Mouse (Mus musculus): ENCODE measurements around the gene Ucn. TPM values are rescaled to one million over a fixed set of nuclear protein-coding genes. Genes with fewer than 3 reads are reported as not detected.

Gene Ucn
- total and polyA plus RNA-seq, 3 experiments = not detected

DNA sequence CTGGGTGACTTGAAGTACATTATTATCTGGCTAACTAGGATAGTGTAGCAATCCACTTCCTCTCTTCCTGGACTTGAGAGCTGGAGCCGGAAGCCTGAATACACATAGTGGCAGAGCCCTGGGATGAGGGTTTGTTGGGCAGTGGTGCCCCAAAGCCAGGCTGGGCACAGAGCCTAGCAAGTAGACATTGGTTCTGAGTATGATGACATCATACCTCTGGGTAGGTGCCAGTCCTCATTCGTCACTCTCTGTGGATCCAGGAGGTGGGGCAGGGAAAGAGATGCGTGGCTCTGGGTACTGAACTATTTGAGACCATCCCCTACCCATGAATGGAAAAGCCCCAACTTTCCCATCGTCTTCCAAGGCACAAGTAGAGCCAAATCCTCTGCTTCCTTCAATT is 11.2 kb upstream of the Ucn start:
- TF ChIP-seq POLR2AphosphoS5 (IDR thresholded peaks at IDR 0.05; ENCODE audit: insufficient replicate concordance, low read depth, low read length) = no peak
- no peak for TF ChIP-seq GATA1 (IDR thresholded peaks at IDR 0.05; ENCODE audit: borderline replicate concordance, low read length)

GRCm38 (mm10) chr5:31138968-31139425 is 368 bp upstream of the Ucn start:
- no peak for TF ChIP-seq GATA1 (IDR thresholded peaks at IDR 0.05; ENCODE audit: borderline replicate concordance, low read length)
- TF ChIP-seq POLR2AphosphoS5 (IDR thresholded peaks at IDR 0.05; ENCODE audit: insufficient replicate concordance, low read depth, low read length) = no peak
- TF ChIP-seq TAL1 (conservative IDR thresholded peaks at IDR 0.05; ENCODE audit: low read depth, low read length) = no peak
- TF ChIP-seq GATA2 (IDR thresholded peaks at IDR 0.05; ENCODE audit: borderline replicate concordance, low read depth, low read length) = no peak
- TF ChIP-seq CTCF (IDR thresholded peaks at IDR 0.05; ENCODE audit: low read depth, low read length) = no peak
- DNase-seq (ENCODE audit: low spot score) (no peak), ATAC-seq (ENCODE audit: extremely low read depth, insufficient number of reproducible peaks, low FRiP score, poor library complexity, severe bottlenecking) (no peak)
- Histone ChIP-seq H3K4me3 (ENCODE audit: low read depth, low read length) (no peak overlapping the region), H3K27me3 (ENCODE audit: insufficient read depth, low read length) (peaks cover 27% of the 10 kb centered on the region), H3K9me3 (replicated peaks) (peaks cover 7% of the 10 kb centered on the region), H3K36me3 (replicated peaks) (peaks cover 19% of the 10 kb centered on the region), H3K4me1 (ENCODE audit: insufficient read depth, low read depth, low read length) (peaks cover 5% of the 10 kb centered on the region; the same call in 1 of the 2 replicates)

More for the DNA sequence above, 11.2 kb upstream of the Ucn start:
- Histone ChIP-seq H3K27me3 (ENCODE audit: insufficient read depth, low read length) (no peaks in the 10 kb centered on the region), H3K9me3 (replicated peaks) (no peaks in the 10 kb centered on the region), H3K36me3 (replicated peaks) (peaks cover 75% of the 10 kb centered on the region), H3K4me3 (ENCODE audit: low read depth, low read length) (no peak overlapping the region), H3K4me1 (ENCODE audit: insufficient read depth, low read depth, low read length) (peaks cover 30% of the 10 kb centered on the region)
- DNase-seq (ENCODE audit: low spot score) (no peak), ATAC-seq (ENCODE audit: extremely low read depth, insufficient number of reproducible peaks, low FRiP score, poor library complexity, severe bottlenecking) (no peak)

DNA sequence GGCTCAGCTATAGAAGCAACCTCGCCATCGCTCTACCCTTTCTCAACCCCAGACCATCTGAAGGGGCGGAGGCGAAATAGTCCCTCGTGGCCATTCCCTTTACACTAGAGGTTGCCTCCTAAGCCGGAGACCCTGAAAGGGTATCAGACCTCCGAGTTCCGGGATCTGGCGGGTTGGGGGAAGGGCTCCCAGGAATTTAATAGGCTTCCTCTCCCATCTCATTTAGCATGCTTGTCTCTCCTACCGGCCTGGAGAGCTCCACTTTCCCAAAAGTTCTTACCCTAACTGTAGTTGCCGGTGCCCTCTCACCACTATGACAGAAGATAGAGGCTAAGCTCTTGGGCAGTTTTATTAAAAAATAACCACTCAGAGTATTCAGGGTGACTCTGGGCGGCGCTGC is 971 bp downstream of the Ucn start:
- Histone ChIP-seq H3K36me3 (replicated peaks) (peaks cover 12% of the 10 kb centered on the region), H3K4me1 (ENCODE audit: insufficient read depth, low read depth, low read length) (peaks cover 5% of the 10 kb centered on the region; the same call in 1 of the 2 replicates), H3K9me3 (replicated peaks) (peaks cover 7% of the 10 kb centered on the region), H3K27me3 (ENCODE audit: insufficient read depth, low read length) (peaks cover 30% of the 10 kb centered on the region), H3K4me3 (ENCODE audit: low read depth, low read length) (no peak overlapping the region)
- DNase-seq (ENCODE audit: low spot score) = no peak
- no peak for ATAC-seq (ENCODE audit: extremely low read depth, insufficient number of reproducible peaks, low FRiP score, poor library complexity, severe bottlenecking)
- TF ChIP-seq TAL1 (conservative IDR thresholded peaks at IDR 0.05; ENCODE audit: low read depth, low read length) = no peak
- TF ChIP-seq GATA1 (IDR thresholded peaks at IDR 0.05; ENCODE audit: borderline replicate concordance, low read length) = no peak
- TF ChIP-seq GATA2 (IDR thresholded peaks at IDR 0.05; ENCODE audit: borderline replicate concordance, low read depth, low read length) = no peak
- no peak for TF ChIP-seq POLR2AphosphoS5 (IDR thresholded peaks at IDR 0.05; ENCODE audit: insufficient replicate concordance, low read depth, low read length)
- no peak for TF ChIP-seq CTCF (IDR thresholded peaks at IDR 0.05; ENCODE audit: low read depth, low read length)

DNA sequence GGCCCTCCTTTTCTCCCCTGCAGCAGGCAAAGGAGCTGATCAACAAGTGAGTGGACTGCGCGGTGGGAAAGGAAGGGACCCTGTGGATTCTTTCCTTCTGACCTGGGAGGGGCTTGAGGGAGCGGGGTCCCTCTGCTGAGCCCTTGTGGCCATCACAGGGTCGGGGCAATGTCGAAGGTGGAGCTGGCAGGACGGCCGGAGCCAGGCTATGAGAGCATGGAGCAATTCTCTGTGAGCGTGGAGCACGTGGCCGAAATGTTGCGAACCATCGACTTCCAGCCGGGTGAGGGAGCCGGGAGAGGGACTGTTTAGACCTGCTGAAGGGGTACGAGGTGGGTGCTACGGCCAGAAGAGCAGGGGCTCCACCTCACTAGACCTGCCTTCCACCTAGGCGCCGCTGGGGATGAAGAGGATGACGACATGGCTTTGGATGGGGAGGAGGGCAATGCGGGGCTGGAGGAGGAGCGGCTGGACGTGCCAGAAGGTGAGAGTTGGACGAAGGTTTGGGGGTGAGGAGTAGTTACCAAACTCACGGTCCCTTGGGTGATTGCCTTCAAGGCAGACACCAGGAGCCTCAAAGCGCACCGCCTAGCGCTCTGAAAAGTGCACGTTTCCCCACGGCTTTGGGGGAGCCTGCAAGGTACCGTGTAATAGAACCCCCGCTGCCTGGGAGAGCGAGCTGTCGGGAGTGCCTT is 1.8 kb downstream of the Ucn start:
- no peak for ATAC-seq (ENCODE audit: extremely low read depth, insufficient number of reproducible peaks, low FRiP score, poor library complexity, severe bottlenecking)
- peaks cover 5% of the 10 kb centered on the region; the same call in 1 of the 2 replicates for H3K4me1 ChIP-seq (ENCODE audit: insufficient read depth, low read depth, low read length)
- H3K27me3 ChIP-seq (ENCODE audit: insufficient read depth, low read length) = peaks cover 38% of the 10 kb centered on the region
- peaks cover 7% of the 10 kb centered on the region for H3K9me3 ChIP-seq (replicated peaks)
- no peak for TF ChIP-seq TAL1 (conservative IDR thresholded peaks at IDR 0.05; ENCODE audit: low read depth, low read length)
- TF ChIP-seq GATA2 (IDR thresholded peaks at IDR 0.05; ENCODE audit: borderline replicate concordance, low read depth, low read length) = no peak
- no peak for TF ChIP-seq POLR2AphosphoS5 (IDR thresholded peaks at IDR 0.05; ENCODE audit: insufficient replicate concordance, low read depth, low read length)
- no peak for DNase-seq (ENCODE audit: low spot score)
- peaks cover 8% of the 10 kb centered on the region for H3K36me3 ChIP-seq (replicated peaks)
- no peak overlapping the region for H3K4me3 ChIP-seq (ENCODE audit: low read depth, low read length)

DNA sequence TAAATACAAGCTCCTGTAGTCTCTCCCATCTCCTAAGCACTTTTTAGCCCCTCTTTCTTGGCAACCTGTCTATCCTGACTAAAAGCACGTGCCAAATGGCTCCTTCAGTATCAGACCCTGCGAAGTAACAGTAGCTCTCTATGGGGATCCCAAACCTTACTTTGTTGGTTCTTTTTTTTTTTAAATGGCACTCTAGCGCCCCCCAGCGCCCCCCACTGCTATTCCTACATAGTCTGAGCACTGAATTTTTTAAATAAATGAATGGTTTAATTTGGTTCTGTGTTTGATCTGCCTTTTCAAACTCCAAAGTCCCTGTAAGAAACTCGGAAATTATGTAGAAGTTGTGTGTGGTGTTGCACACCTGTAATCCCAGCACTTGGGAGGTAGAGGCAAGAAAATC is 12.6 kb downstream of the Ucn start:
- Histone ChIP-seq H3K36me3 (replicated peaks) (no peaks in the 10 kb centered on the region), H3K9me3 (replicated peaks) (no peaks in the 10 kb centered on the region), H3K4me3 (ENCODE audit: low read depth, low read length) (no peak overlapping the region), H3K27me3 (ENCODE audit: insufficient read depth, low read length) (peaks cover 27% of the 10 kb centered on the region), H3K4me1 (ENCODE audit: insufficient read depth, low read depth, low read length) (no peaks in the 10 kb centered on the region)
- no peak for TF ChIP-seq GATA1 (IDR thresholded peaks at IDR 0.05; ENCODE audit: borderline replicate concordance, low read length)
- no peak for TF ChIP-seq CTCF (IDR thresholded peaks at IDR 0.05; ENCODE audit: low read depth, low read length)
- TF ChIP-seq GATA2 (IDR thresholded peaks at IDR 0.05; ENCODE audit: borderline replicate concordance, low read depth, low read length) = no peak
- TF ChIP-seq POLR2AphosphoS5 (IDR thresholded peaks at IDR 0.05; ENCODE audit: insufficient replicate concordance, low read depth, low read length) = no peak
- no peak for TF ChIP-seq TAL1 (conservative IDR thresholded peaks at IDR 0.05; ENCODE audit: low read depth, low read length)
- DNase-seq (ENCODE audit: low spot score) = no peak
- ATAC-seq (ENCODE audit: extremely low read depth, insufficient number of reproducible peaks, low FRiP score, poor library complexity, severe bottlenecking) = no peak

GRCm38 (mm10) chr5:31123481-31123880 is 15.1 kb downstream of the Ucn start:
- H3K36me3 ChIP-seq (replicated peaks) = no peaks in the 10 kb centered on the region
- H3K4me1 ChIP-seq (ENCODE audit: insufficient read depth, low read depth, low read length) = no peaks in the 10 kb centered on the region
- ATAC-seq (ENCODE audit: extremely low read depth, insufficient number of reproducible peaks, low FRiP score, poor library complexity, severe bottlenecking) (no peak), DNase-seq (ENCODE audit: low spot score) (no peak)
- no peaks in the 10 kb centered on the region for H3K9me3 ChIP-seq (replicated peaks)
- no peak overlapping the region for H3K4me3 ChIP-seq (ENCODE audit: low read depth, low read length)
- peaks cover 22% of the 10 kb centered on the region; the same call in 1 of the 2 replicates for H3K27me3 ChIP-seq (ENCODE audit: insufficient read depth, low read length)
- TF ChIP-seq TAL1 (conservative IDR thresholded peaks at IDR 0.05; ENCODE audit: low read depth, low read length) (no peak), POLR2AphosphoS5 (IDR thresholded peaks at IDR 0.05; ENCODE audit: insufficient replicate concordance, low read depth, low read length) (no peak), GATA2 (IDR thresholded peaks at IDR 0.05; ENCODE audit: borderline replicate concordance, low read depth, low read length) (no peak), GATA1 (IDR thresholded peaks at IDR 0.05; ENCODE audit: borderline replicate concordance, low read length) (no peak), CTCF (IDR thresholded peaks at IDR 0.05; ENCODE audit: low read depth, low read length) (no peak)

Data from G1E (cell line).